Mouse (Mus musculus): ENCODE results near the gene Gpr179. TPM values are rescaled to one million over a fixed set of nuclear protein-coding genes. Genes with fewer than 3 reads are reported as not detected.
"Not testable (repeated sequence)": the region's sequence is repeated elsewhere in the genome, so short reads cannot be mapped to it uniquely, and the experiment has no call there.

Gpr179 gene
- polyA plus RNA-seq, 1 experiment, result 0.66 TPM

- DNase-seq (ENCODE audit: extremely low spot score in 1 of 2, low spot score in 1 of 2), result no peak
Observed at GRCm38 (mm10) chr11:97325224-97325623, 26.7 kb downstream of the Gpr179 start.

GRCm38 (mm10) chr11:97321894-97322600, 29.8 kb downstream of the Gpr179 start:
- not testable (repeated sequence) for DNase-seq (ENCODE audit: extremely low spot score in 1 of 2, low spot score in 1 of 2)

GRCm38 (mm10) chr11:97321197-97321596, 30.7 kb downstream of the Gpr179 start:
- no peak for DNase-seq (ENCODE audit: extremely low spot score in 1 of 2, low spot score in 1 of 2)

GRCm38 (mm10) chr11:97315504-97316503, 36.1 kb downstream of the Gpr179 start, which contains the start of gene Mrpl45:
Mrpl45 (plus strand) TSS chr11:97315716.
- peak; percentile 94 to 99 for DNase-seq (ENCODE audit: extremely low spot score in 1 of 2, low spot score in 1 of 2)

- no peak for DNase-seq (ENCODE audit: extremely low spot score in 1 of 2, low spot score in 1 of 2)
Observed at GRCm38 (mm10) chr11:97314751-97315503, 37.0 kb downstream of the Gpr179 start.

- DNase-seq (ENCODE audit: extremely low spot score in 1 of 2, low spot score in 1 of 2), result no peak
Observed at GRCm38 (mm10) chr11:97314110-97314509, 37.8 kb downstream of the Gpr179 start.

GRCm38 (mm10) chr11:97312871-97313270, 39.0 kb downstream of the Gpr179 start:
- DNase-seq (ENCODE audit: extremely low spot score in 1 of 2, low spot score in 1 of 2), result not testable (repeated sequence)

GRCm38 (mm10) chr11:97310895-97311631, 40.8 kb downstream of the Gpr179 start:
- DNase-seq (ENCODE audit: extremely low spot score in 1 of 2, low spot score in 1 of 2), result peak in 1 of 2 experiments; percentile 30

GRCm38 (mm10) chr11:97309911-97310571, 41.8 kb downstream of the Gpr179 start:
- DNase-seq (ENCODE audit: extremely low spot score in 1 of 2, low spot score in 1 of 2), result peak; percentile 52 to 87

- peak in 1 of 2 experiments; percentile 46 for DNase-seq (ENCODE audit: extremely low spot score in 1 of 2, low spot score in 1 of 2)
Observed at GRCm38 (mm10) chr11:97309451-97309836, 42.4 kb downstream of the Gpr179 start.

GRCm38 (mm10) chr11:97308806-97309450, 42.9 kb downstream of the Gpr179 start:
- no peak for DNase-seq (ENCODE audit: extremely low spot score in 1 of 2, low spot score in 1 of 2)

- no peak for DNase-seq (ENCODE audit: extremely low spot score in 1 of 2, low spot score in 1 of 2)
Observed at GRCm38 (mm10) chr11:97307294-97308069, 44.4 kb downstream of the Gpr179 start.

GRCm38 (mm10) chr11:97304631-97305030, 47.2 kb downstream of the Gpr179 start:
- no peak for DNase-seq (ENCODE audit: extremely low spot score in 1 of 2, low spot score in 1 of 2)

- DNase-seq (ENCODE audit: extremely low spot score in 1 of 2, low spot score in 1 of 2), result peak in 1 of 2 experiments; percentile 74
Observed at GRCm38 (mm10) chr11:97302231-97302781, 49.6 kb downstream of the Gpr179 start.

- DNase-seq (ENCODE audit: extremely low spot score in 1 of 2, low spot score in 1 of 2), result no peak
Observed at GRCm38 (mm10) chr11:97301406-97301805, 50.5 kb downstream of the Gpr179 start.

- DNase-seq (ENCODE audit: extremely low spot score in 1 of 2, low spot score in 1 of 2), result no peak
Observed at GRCm38 (mm10) chr11:97299939-97300338, 51.9 kb downstream of the Gpr179 start.

GRCm38 (mm10) chr11:97296542-97296941, 55.3 kb downstream of the Gpr179 start:
- no peak for DNase-seq (ENCODE audit: extremely low spot score in 1 of 2, low spot score in 1 of 2)

GRCm38 (mm10) chr11:97292731-97293130, 59.1 kb downstream of the Gpr179 start:
- no peak for DNase-seq (ENCODE audit: extremely low spot score in 1 of 2, low spot score in 1 of 2)
